ENCODE assay signal across 24 mouse cellular contexts in genomic region chr9:17257148-17257547, GRCm38 (mm10).
DNase-seq lines count a peak whose midpoint lies in the region; ATAC-seq and TF ChIP-seq lines count a peak whose summit lies in the region.
"Had no signal": no experiment of that assay in that cellular context is flagged by ENCODE, and none has a peak within 500 bp of the region (broad histone marks: within the 10 kb centered on the region; RNA-seq: fewer than 3 reads in every experiment).

No protein-coding gene starts in this region.

- no peaks in the 10 kb centered on the region for H3K4me1 ChIP-seq in forebrain, embryonic 12.5 days
- no peaks in the 10 kb centered on the region for H3K4me1 ChIP-seq in forebrain, embryonic 16.5 days (replicated peaks; ENCODE audit: control insufficient read depth, insufficient read depth, low read length)
- H3K4me1 ChIP-seq in hindbrain, postnatal 0 days (ENCODE audit: insufficient read depth, low read length): no peaks in the 10 kb centered on the region
- H3K4me1 ChIP-seq in hindbrain, embryonic 16.5 days (ENCODE audit: control insufficient read depth, insufficient read depth, low read depth, low read length): no peaks in the 10 kb centered on the region
- H3K4me1 ChIP-seq: heart, embryonic 12.5 days; heart, embryonic 15.5 days; hindbrain, embryonic 10.5 days; hindbrain, embryonic 13.5 days had no signal

- no peak overlapping the region for H3K9ac ChIP-seq in forebrain, embryonic 12.5 days
- H3K9ac ChIP-seq in forebrain, embryonic 16.5 days (replicated peaks; ENCODE audit: low read depth, low read length): no peak overlapping the region
- no peak overlapping the region for H3K9ac ChIP-seq in hindbrain, postnatal 0 days (replicated peaks; ENCODE audit: low read length)
- H3K9ac ChIP-seq in hindbrain, embryonic 16.5 days (ENCODE audit: low read depth, low read length): no peak overlapping the region
- H3K9ac ChIP-seq: heart, embryonic 12.5 days; heart, embryonic 15.5 days; hindbrain, embryonic 13.5 days had no signal

- no peak for TF ChIP-seq CTCF in hindbrain, postnatal 0 days (IDR thresholded peaks at IDR 0.05; ENCODE audit: low read depth)

- H3K27me3 ChIP-seq in forebrain, embryonic 12.5 days: no peaks in the 10 kb centered on the region
- no peaks in the 10 kb centered on the region for H3K27me3 ChIP-seq in forebrain, embryonic 16.5 days (replicated peaks; ENCODE audit: control insufficient read depth, insufficient read depth, low read length)
- no peaks in the 10 kb centered on the region for H3K27me3 ChIP-seq in hindbrain, postnatal 0 days (ENCODE audit: insufficient read depth, low read length)
- no peaks in the 10 kb centered on the region for H3K27me3 ChIP-seq in hindbrain, embryonic 16.5 days (replicated peaks; ENCODE audit: control insufficient read depth, insufficient read depth, low read length)
- H3K27me3 ChIP-seq: CH12.LX; heart, embryonic 12.5 days; heart, embryonic 15.5 days; hindbrain, embryonic 13.5 days had no signal

- 63% methylated on average over 1 of the region's 1 CpGs for WGBS in forebrain, embryonic 12.5 days
- WGBS in forebrain, embryonic 16.5 days: 32% methylated on average over 1 of the region's 1 CpGs
- 70% methylated on average over 1 of the region's 1 CpGs for WGBS in hindbrain, postnatal 0 days
- WGBS in hindbrain, embryonic 16.5 days: 75% methylated on average over 1 of the region's 1 CpGs

- ATAC-seq in forebrain, embryonic 12.5 days (ENCODE audit: low FRiP score): peak; percentile 77; the same call in 1 of the 2 replicates
- ATAC-seq in forebrain, embryonic 16.5 days: no peak
- ATAC-seq in hindbrain, postnatal 0 days: no peak
- ATAC-seq in hindbrain, embryonic 16.5 days: no peak
- ATAC-seq: intestine, postnatal 0 days had no signal

- peak; percentile 5 for DNase-seq in hindbrain, postnatal 0 days (ENCODE audit: low spot score)
- DNase-seq in retina, postnatal 1 day: peak; percentile 79
- no peak for DNase-seq in cerebellum, adult 11-12 months
- DNase-seq: adrenal gland, adult 2 months; adrenal gland, postnatal 14 days; B cell, adult 2 months; cerebellum, adult 18-20 months; cerebellum, adult 9-10 months; cerebellum, postnatal 14 days; gastrocnemius, postnatal 25 days; heart, adult 18-20 months; heart, postnatal 10 days; heart, postnatal 36 days; kidney, adult 2 months had no signal

- H3K27ac ChIP-seq in forebrain, embryonic 12.5 days: no peak overlapping the region
- no peak overlapping the region for H3K27ac ChIP-seq in forebrain, embryonic 16.5 days (ENCODE audit: low read length)
- no peak overlapping the region for H3K27ac ChIP-seq in hindbrain, postnatal 0 days
- H3K27ac ChIP-seq in hindbrain, embryonic 16.5 days (ENCODE audit: low read depth, low read length): no peak overlapping the region
- H3K27ac ChIP-seq: heart, embryonic 15.5 days; hindbrain, embryonic 10.5 days; hindbrain, embryonic 13.5 days had no signal

- no peaks in the 10 kb centered on the region for H3K36me3 ChIP-seq in forebrain, embryonic 12.5 days (replicated peaks)
- H3K36me3 ChIP-seq in forebrain, embryonic 16.5 days (ENCODE audit: control insufficient read depth, insufficient read depth): no peaks in the 10 kb centered on the region
- H3K36me3 ChIP-seq in hindbrain, postnatal 0 days (ENCODE audit: insufficient read depth, low read length): no peaks in the 10 kb centered on the region
- H3K36me3 ChIP-seq in hindbrain, embryonic 16.5 days (ENCODE audit: control insufficient read depth, insufficient read depth, low read length): no peaks in the 10 kb centered on the region
- H3K36me3 ChIP-seq: G1E; heart, embryonic 12.5 days; heart, embryonic 15.5 days; hindbrain, embryonic 10.5 days; hindbrain, embryonic 13.5 days had no signal

- no peaks in the 10 kb centered on the region for H3K9me3 ChIP-seq in forebrain, embryonic 12.5 days
- H3K9me3 ChIP-seq in forebrain, embryonic 16.5 days (ENCODE audit: control insufficient read depth, low read length): no peaks in the 10 kb centered on the region
- H3K9me3 ChIP-seq in hindbrain, postnatal 0 days (ENCODE audit: low read length): no peaks in the 10 kb centered on the region
- no peaks in the 10 kb centered on the region for H3K9me3 ChIP-seq in hindbrain, embryonic 16.5 days (ENCODE audit: control insufficient read depth, low read length)
- H3K9me3 ChIP-seq: G1E; heart, embryonic 12.5 days; heart, embryonic 15.5 days; hindbrain, embryonic 10.5 days; hindbrain, embryonic 13.5 days had no signal

- no peak overlapping the region for H3K4me2 ChIP-seq in forebrain, embryonic 12.5 days
- H3K4me2 ChIP-seq in forebrain, embryonic 16.5 days (ENCODE audit: low read length): no peak overlapping the region
- no peak overlapping the region for H3K4me2 ChIP-seq in hindbrain, postnatal 0 days (ENCODE audit: low read depth, low read length)
- no peak overlapping the region for H3K4me2 ChIP-seq in hindbrain, embryonic 16.5 days (ENCODE audit: low read length)
- H3K4me2 ChIP-seq: heart, embryonic 12.5 days; heart, embryonic 15.5 days; hindbrain, embryonic 13.5 days had no signal

- no peak overlapping the region for H3K4me3 ChIP-seq in forebrain, embryonic 12.5 days (replicated peaks)
- H3K4me3 ChIP-seq in forebrain, embryonic 16.5 days (replicated peaks; ENCODE audit: low read length): no peak overlapping the region
- H3K4me3 ChIP-seq in hindbrain, postnatal 0 days (ENCODE audit: low read length): no peak overlapping the region
- H3K4me3 ChIP-seq in hindbrain, embryonic 16.5 days (ENCODE audit: low read length): no peak overlapping the region
- H3K4me3 ChIP-seq: heart, embryonic 12.5 days; heart, embryonic 15.5 days; hindbrain, embryonic 10.5 days; hindbrain, embryonic 13.5 days had no signal
